Mouse (Mus musculus): Measurements from ENCODE around the gene Gm609. TPM values are rescaled to one million over a fixed set of nuclear protein-coding genes. Genes with fewer than 3 reads are reported as not detected.

The Gm609 gene
- under 1 TPM in 1 of 2 experiments, not detected in 1; 0.09 TPM for polyA plus RNA-seq (2017; shearing (Covaris generic))

DNA sequence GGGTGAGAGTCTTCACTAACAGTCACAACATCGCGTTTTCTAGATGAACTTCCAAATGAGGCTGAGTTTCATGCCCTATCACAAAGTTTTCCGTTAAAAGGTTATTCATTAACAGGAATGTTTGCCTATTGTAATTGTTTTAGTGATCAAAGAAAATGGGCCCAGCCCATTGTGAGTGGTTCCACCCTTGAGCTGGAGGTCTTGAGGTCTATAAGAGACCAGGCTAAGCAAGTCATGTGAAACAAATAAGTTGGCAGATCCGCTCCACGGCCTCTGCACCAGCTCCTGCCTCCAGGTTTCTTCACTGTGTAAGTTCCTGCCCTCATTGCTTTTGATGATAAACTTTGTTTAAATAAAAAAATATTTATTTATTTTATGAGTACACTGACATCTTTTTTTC lies at the start of gene Gm609:
TSS of gene Gm609 (minus strand) at position 43 of the 400 bp plus-strand sequence.

DNA sequence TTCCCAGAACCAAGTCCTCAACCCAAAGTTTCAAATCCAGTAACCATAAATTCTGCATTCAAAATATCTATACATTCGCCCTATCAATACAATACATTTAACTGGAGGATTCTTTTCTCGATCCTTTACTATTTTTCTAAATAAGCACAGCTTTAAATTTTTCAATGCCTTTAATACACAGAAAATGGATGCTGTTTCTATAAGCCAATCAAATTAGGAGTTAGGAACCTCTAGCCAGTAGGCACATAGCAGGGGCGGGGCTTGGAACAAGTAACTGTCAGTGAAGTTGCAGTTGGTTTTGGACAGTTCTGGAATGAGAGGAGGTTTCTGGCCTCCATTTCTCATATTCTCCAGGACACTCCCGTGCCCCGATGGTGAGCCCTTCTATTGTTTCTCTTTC lies 42.2 kb upstream of the Gm609 start, which contains the start of gene Slc9c1:
TSS of gene Slc9c1 (plus strand) at position 301 of the 400 bp plus-strand sequence.

DNA sequence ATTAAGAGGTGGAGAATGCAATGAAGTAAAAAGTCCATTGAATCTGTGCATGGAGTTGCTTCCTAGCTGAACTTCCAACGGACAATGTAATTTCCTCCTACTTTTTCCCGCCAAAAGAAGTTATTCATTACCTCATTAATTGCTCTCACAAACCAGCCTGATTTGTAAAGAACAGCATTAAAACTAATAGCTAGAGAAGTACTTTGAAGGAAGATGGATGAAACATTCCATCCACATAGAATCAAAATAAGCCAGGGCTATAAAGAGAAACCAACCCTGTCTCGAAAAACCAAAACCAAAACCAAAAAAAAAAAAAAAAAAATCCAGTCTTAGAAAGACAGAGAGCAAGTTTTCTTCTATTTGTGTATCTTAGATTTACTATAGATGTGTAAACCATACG lies 39.2 kb upstream of the Gm609 start, which contains the start of gene Gm17783:
TSS of gene Gm17783 (minus strand) at position 101 of the 400 bp plus-strand sequence.

DNA sequence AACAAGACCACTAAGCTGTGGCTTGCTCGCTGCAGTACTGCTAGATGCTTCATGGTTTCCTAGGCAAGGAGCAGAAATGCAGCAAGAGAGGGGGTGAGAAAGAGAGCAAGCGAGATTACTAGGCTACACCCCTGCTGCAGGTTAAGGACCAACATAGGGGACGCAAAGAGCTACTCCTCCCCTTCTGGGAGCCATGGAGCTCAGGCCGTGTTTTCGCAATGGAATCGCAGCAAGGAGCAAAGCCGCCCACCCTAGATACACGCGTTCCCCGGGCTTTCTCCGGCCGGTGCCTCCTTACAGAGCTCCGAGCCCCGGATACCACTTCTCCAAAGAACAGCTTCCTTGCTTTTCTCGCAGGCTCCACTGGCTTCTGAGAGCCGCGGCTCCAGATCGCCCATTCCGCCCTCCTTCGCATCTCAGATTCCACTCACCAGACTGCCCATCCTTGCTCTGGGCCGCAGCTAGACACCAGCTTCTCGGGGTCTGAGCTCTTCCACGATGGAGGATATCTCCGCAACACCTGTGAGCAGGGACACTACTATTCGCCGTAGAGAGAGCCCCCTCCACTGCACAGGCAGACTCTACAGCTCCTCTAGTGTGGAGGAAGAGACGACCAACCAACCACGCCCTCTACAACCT lies 84.2 kb downstream of the Gm609 start, which contains the start of gene Cd200:
TSS of gene Cd200 (minus strand) at position 629 of the 639 bp plus-strand sequence.

Other genes starting within 250 kb of the Gm609 start
- 100 to 1,000 TPM in 1 of 2 experiments, 10 to 100 TPM in 1; 79.2 to 218 TPM for gene Cd200, start 83.9 kb downstream of the Gm609 start, polyA plus RNA-seq (2017; shearing (Covaris generic))
- not detected for gene Gm17783, start 39.1 kb upstream of the Gm609 start, polyA plus RNA-seq (2017; shearing (Covaris generic))
- under 1 TPM in 1 of 2 experiments, not detected in 1; 0.10 TPM for gene Slc9c1, start 42.3 kb upstream of the Gm609 start, polyA plus RNA-seq (2017; shearing (Covaris generic))
- under 1 TPM in 1 of 2 experiments, not detected in 1; 0.39 TPM for gene Gcsam, start 117.4 kb upstream of the Gm609 start, polyA plus RNA-seq (2017; shearing (Covaris generic))
- not detected for gene BC016579, start 161.1 kb upstream of the Gm609 start, polyA plus RNA-seq (2017; shearing (Covaris generic))
- gene Tmprss7, start 200.7 kb upstream of the Gm609 start, polyA plus RNA-seq (2017; shearing (Covaris generic)): under 1 TPM in 1 of 2 experiments, not detected in 1; 0.11 TPM
- gene Tagln3, start 231.6 kb upstream of the Gm609 start, polyA plus RNA-seq (2017; shearing (Covaris generic)): under 1 TPM in 1 of 2 experiments, not detected in 1; 0.32 TPM
- gene Abhd10, start 250.0 kb upstream of the Gm609 start, polyA plus RNA-seq (2017; shearing (Covaris generic)): 10 to 100 TPM; 22.6 to 24.9 TPM

Data from activated CD4-positive, CD25-positive, alpha-beta regulatory T cell (primary cell).